Mouse (Mus musculus): Measurements from ENCODE around the gene Dna2.

DNA sequence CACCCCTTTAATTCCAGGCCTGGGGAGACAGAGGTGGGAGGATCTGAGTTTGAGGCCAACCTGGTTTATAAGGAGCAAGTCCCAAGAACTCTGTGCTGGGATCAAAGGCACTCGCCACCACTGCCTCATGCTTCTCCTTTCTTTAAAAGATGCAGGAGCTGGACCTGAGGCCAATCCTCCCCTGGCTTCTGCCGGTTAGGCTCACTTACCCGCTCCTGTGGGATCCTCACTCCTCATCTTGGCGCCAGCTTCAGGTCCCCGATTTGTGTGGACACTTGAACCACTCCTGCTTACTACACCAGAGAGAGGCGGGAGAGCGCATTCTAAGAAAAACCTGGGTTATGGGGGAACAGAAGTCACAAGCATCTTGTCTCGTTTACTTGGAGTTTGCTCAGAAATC is 45.0 kb upstream of the Dna2 start:
- TF ChIP-seq CTCF (IDR thresholded peaks at IDR 0.05; ENCODE audit: low read depth, low read length), result no peak
- TF ChIP-seq POLR2A (IDR thresholded peaks at IDR 0.05; ENCODE audit: insufficient read depth, low read length), result no peak
